Mouse (Mus musculus): ENCODE results near the gene Acot7. TPM values are rescaled to one million over a fixed set of nuclear protein-coding genes. Genes with fewer than 3 reads are reported as not detected.

The Acot7 gene
- polyA plus RNA-seq, 1 experiment from 2014 or later: 125 TPM

GRCm38 (mm10) chr4:152159285-152159678 lies 18.7 kb upstream of the Acot7 start:
- Histone ChIP-seq H3K4me3 (ENCODE audit: low read depth, low read length) (0 out of 2 replicates have a peak overlapping the region, but pooled peaks have one; percentile 17), H3K4me2 (replicated peaks; ENCODE audit: low read depth, low read length) (peak overlapping the region; percentile 22), H3K4me1 (replicated peaks; ENCODE audit: control insufficient read depth, insufficient read depth, low read length) (peaks cover 10% of the 10 kb centered on the region), H3K36me3 (ENCODE audit: control insufficient read depth, insufficient read depth, low read length) (no peaks in the 10 kb centered on the region), H3K27me3 (ENCODE audit: control insufficient read depth, insufficient read depth, low read length) (peaks cover 60% of the 10 kb centered on the region), H3K9ac (ENCODE audit: low read depth, low read length) (no peak overlapping the region), H3K9me3 (ENCODE audit: control insufficient read depth, low read length) (no peaks in the 10 kb centered on the region), H3K27ac (ENCODE audit: low read depth, low read length) (no peak overlapping the region)
- ATAC-seq (ENCODE audit: low FRiP score): no peak
- peak; percentile 38 for DNase-seq (ENCODE audit: low spot score)
- WGBS: 2% methylated on average over 19 of the region's 19 CpGs

GRCm38 (mm10) chr4:152160748-152161147 lies 17.2 kb upstream of the Acot7 start:
- peaks cover 60% of the 10 kb centered on the region for H3K27me3 ChIP-seq (ENCODE audit: control insufficient read depth, insufficient read depth, low read length)
- 38% methylated on average over 4 of the region's 4 CpGs for WGBS
- no peak for ATAC-seq (ENCODE audit: low FRiP score)
- H3K4me2 ChIP-seq (replicated peaks; ENCODE audit: low read depth, low read length): no peak overlapping the region
- H3K9me3 ChIP-seq (ENCODE audit: control insufficient read depth, low read length): no peaks in the 10 kb centered on the region
- H3K4me3 ChIP-seq (ENCODE audit: low read depth, low read length): no peak overlapping the region
- H3K27ac ChIP-seq (ENCODE audit: low read depth, low read length): no peak overlapping the region
- DNase-seq (ENCODE audit: low spot score): no peak
- peaks cover 10% of the 10 kb centered on the region for H3K4me1 ChIP-seq (replicated peaks; ENCODE audit: control insufficient read depth, insufficient read depth, low read length)
- H3K9ac ChIP-seq (ENCODE audit: low read depth, low read length): no peak overlapping the region
- no peaks in the 10 kb centered on the region for H3K36me3 ChIP-seq (ENCODE audit: control insufficient read depth, insufficient read depth, low read length)

GRCm38 (mm10) chr4:152161601-152162000 lies 16.3 kb upstream of the Acot7 start:
- Histone ChIP-seq H3K4me2 (replicated peaks; ENCODE audit: low read depth, low read length) (no peak overlapping the region), H3K36me3 (ENCODE audit: control insufficient read depth, insufficient read depth, low read length) (no peaks in the 10 kb centered on the region), H3K27me3 (ENCODE audit: control insufficient read depth, insufficient read depth, low read length) (peaks cover 60% of the 10 kb centered on the region), H3K9me3 (ENCODE audit: control insufficient read depth, low read length) (no peaks in the 10 kb centered on the region), H3K4me3 (ENCODE audit: low read depth, low read length) (no peak overlapping the region), H3K9ac (ENCODE audit: low read depth, low read length) (no peak overlapping the region), H3K4me1 (replicated peaks; ENCODE audit: control insufficient read depth, insufficient read depth, low read length) (peaks cover 10% of the 10 kb centered on the region), H3K27ac (ENCODE audit: low read depth, low read length) (no peak overlapping the region)
- 75% methylated on average over 6 of the region's 6 CpGs for WGBS
- ATAC-seq (ENCODE audit: low FRiP score): no peak
- DNase-seq (ENCODE audit: low spot score): no peak

GRCm38 (mm10) chr4:152162748-152163147 lies 15.2 kb upstream of the Acot7 start:
- Histone ChIP-seq H3K9ac (ENCODE audit: low read depth, low read length) (no peak overlapping the region), H3K9me3 (ENCODE audit: control insufficient read depth, low read length) (no peaks in the 10 kb centered on the region), H3K27ac (ENCODE audit: low read depth, low read length) (no peak overlapping the region), H3K4me3 (ENCODE audit: low read depth, low read length) (no peak overlapping the region), H3K27me3 (ENCODE audit: control insufficient read depth, insufficient read depth, low read length) (peaks cover 52% of the 10 kb centered on the region), H3K36me3 (ENCODE audit: control insufficient read depth, insufficient read depth, low read length) (no peaks in the 10 kb centered on the region), H3K4me1 (replicated peaks; ENCODE audit: control insufficient read depth, insufficient read depth, low read length) (peaks cover 10% of the 10 kb centered on the region), H3K4me2 (replicated peaks; ENCODE audit: low read depth, low read length) (no peak overlapping the region)
- WGBS: 87% methylated on average over 2 of the region's 2 CpGs
- ATAC-seq (ENCODE audit: low FRiP score) (no peak), DNase-seq (ENCODE audit: low spot score) (no peak)

GRCm38 (mm10) chr4:152165036-152165931 lies 12.7 kb upstream of the Acot7 start:
- no peak overlapping the region for H3K9ac ChIP-seq (ENCODE audit: low read depth, low read length)
- no peaks in the 10 kb centered on the region for H3K4me1 ChIP-seq (replicated peaks; ENCODE audit: control insufficient read depth, insufficient read depth, low read length)
- no peaks in the 10 kb centered on the region for H3K9me3 ChIP-seq (ENCODE audit: control insufficient read depth, low read length)
- peaks cover 27% of the 10 kb centered on the region for H3K27me3 ChIP-seq (ENCODE audit: control insufficient read depth, insufficient read depth, low read length)
- H3K27ac ChIP-seq (ENCODE audit: low read depth, low read length): no peak overlapping the region
- no peak overlapping the region for H3K4me2 ChIP-seq (replicated peaks; ENCODE audit: low read depth, low read length)
- no peaks in the 10 kb centered on the region for H3K36me3 ChIP-seq (ENCODE audit: control insufficient read depth, insufficient read depth, low read length)
- DNase-seq (ENCODE audit: low spot score): peak; percentile 81
- no peak overlapping the region for H3K4me3 ChIP-seq (ENCODE audit: low read depth, low read length)
- no peak for ATAC-seq (ENCODE audit: low FRiP score)
- 28% methylated on average over 22 of the region's 22 CpGs for WGBS

GRCm38 (mm10) chr4:152168052-152168451 lies 9.9 kb upstream of the Acot7 start:
- H3K4me3 ChIP-seq (ENCODE audit: low read depth, low read length): no peak overlapping the region
- no peak overlapping the region for H3K27ac ChIP-seq (ENCODE audit: low read depth, low read length)

GRCm38 (mm10) chr4:152169103-152169502 lies 8.8 kb upstream of the Acot7 start:
- Histone ChIP-seq H3K27me3 (ENCODE audit: control insufficient read depth, insufficient read depth, low read length) (0 out of 2 replicates have a peak, but pooled peaks cover under 1% of the 10 kb centered on the region), H3K27ac (ENCODE audit: low read depth, low read length) (no peak overlapping the region), H3K4me3 (ENCODE audit: low read depth, low read length) (no peak overlapping the region), H3K36me3 (ENCODE audit: control insufficient read depth, insufficient read depth, low read length) (no peaks in the 10 kb centered on the region), H3K9me3 (ENCODE audit: control insufficient read depth, low read length) (no peaks in the 10 kb centered on the region), H3K4me2 (replicated peaks; ENCODE audit: low read depth, low read length) (no peak overlapping the region), H3K4me1 (replicated peaks; ENCODE audit: control insufficient read depth, insufficient read depth, low read length) (no peaks in the 10 kb centered on the region), H3K9ac (ENCODE audit: low read depth, low read length) (no peak overlapping the region)
- WGBS: 87% methylated on average over 7 of the region's 7 CpGs
- DNase-seq (ENCODE audit: low spot score): no peak
- no peak for ATAC-seq (ENCODE audit: low FRiP score)

More at GRCm38 (mm10) chr4:152168052-152168451, 9.9 kb upstream of the Acot7 start:
- ATAC-seq (ENCODE audit: low FRiP score): no peak
- WGBS: 62% methylated on average over 8 of the region's 8 CpGs
- no peak overlapping the region for H3K9ac ChIP-seq (ENCODE audit: low read depth, low read length)
- H3K4me2 ChIP-seq (replicated peaks; ENCODE audit: low read depth, low read length): no peak overlapping the region
- H3K27me3 ChIP-seq (ENCODE audit: control insufficient read depth, insufficient read depth, low read length): 0 out of 2 replicates have a peak, but pooled peaks cover 3% of the 10 kb centered on the region
- no peaks in the 10 kb centered on the region for H3K4me1 ChIP-seq (replicated peaks; ENCODE audit: control insufficient read depth, insufficient read depth, low read length)
- DNase-seq (ENCODE audit: low spot score): no peak
- H3K9me3 ChIP-seq (ENCODE audit: control insufficient read depth, low read length): no peaks in the 10 kb centered on the region
- H3K36me3 ChIP-seq (ENCODE audit: control insufficient read depth, insufficient read depth, low read length): no peaks in the 10 kb centered on the region

GRCm38 (mm10) chr4:152170286-152170685 lies 7.6 kb upstream of the Acot7 start:
- no peak overlapping the region for H3K4me3 ChIP-seq (ENCODE audit: low read depth, low read length)
- ATAC-seq (ENCODE audit: low FRiP score): no peak
- no peak overlapping the region for H3K9ac ChIP-seq (ENCODE audit: low read depth, low read length)
- 87% methylated on average over 10 of the region's 10 CpGs for WGBS
- H3K4me1 ChIP-seq (replicated peaks; ENCODE audit: control insufficient read depth, insufficient read depth, low read length): no peaks in the 10 kb centered on the region
- H3K9me3 ChIP-seq (ENCODE audit: control insufficient read depth, low read length): no peaks in the 10 kb centered on the region
- H3K4me2 ChIP-seq (replicated peaks; ENCODE audit: low read depth, low read length): no peak overlapping the region
- peaks cover 2% of the 10 kb centered on the region; the same call in 1 of the 2 replicates for H3K27me3 ChIP-seq (ENCODE audit: control insufficient read depth, insufficient read depth, low read length)
- no peaks in the 10 kb centered on the region for H3K36me3 ChIP-seq (ENCODE audit: control insufficient read depth, insufficient read depth, low read length)
- H3K27ac ChIP-seq (ENCODE audit: low read depth, low read length): no peak overlapping the region
- DNase-seq (ENCODE audit: low spot score): no peak

- Histone ChIP-seq H3K27ac (ENCODE audit: low read depth, low read length) (no peak overlapping the region), H3K4me3 (ENCODE audit: low read depth, low read length) (no peak overlapping the region), H3K27me3 (ENCODE audit: control insufficient read depth, insufficient read depth, low read length) (peaks cover 5% of the 10 kb centered on the region; the same call in 1 of the 2 replicates), H3K9me3 (ENCODE audit: control insufficient read depth, low read length) (no peaks in the 10 kb centered on the region), H3K9ac (ENCODE audit: low read depth, low read length) (no peak overlapping the region), H3K4me2 (replicated peaks; ENCODE audit: low read depth, low read length) (no peak overlapping the region), H3K4me1 (replicated peaks; ENCODE audit: control insufficient read depth, insufficient read depth, low read length) (no peaks in the 10 kb centered on the region), H3K36me3 (ENCODE audit: control insufficient read depth, insufficient read depth, low read length) (no peaks in the 10 kb centered on the region)
- 84% methylated on average over 6 of the region's 6 CpGs for WGBS
- ATAC-seq (ENCODE audit: low FRiP score) (no peak), DNase-seq (ENCODE audit: low spot score) (no peak)
These were observed 6.4 kb upstream of the Acot7 start for GRCm38 (mm10) chr4:152171543-152171942.
